Mouse (Mus musculus): ENCODE measurements around the gene Hsd17b3.
"Not testable (repeated sequence)": the region's sequence is repeated elsewhere in the genome, so short reads cannot be mapped to it uniquely, and the experiment has no call there.

Hsd17b3 gene

GRCm38 (mm10) chr13:64083331-64083730 is 5.7 kb downstream of the Hsd17b3 start:
- DNase-seq (ENCODE audit: extremely low read depth, low read depth, low spot score): no peak

DNA sequence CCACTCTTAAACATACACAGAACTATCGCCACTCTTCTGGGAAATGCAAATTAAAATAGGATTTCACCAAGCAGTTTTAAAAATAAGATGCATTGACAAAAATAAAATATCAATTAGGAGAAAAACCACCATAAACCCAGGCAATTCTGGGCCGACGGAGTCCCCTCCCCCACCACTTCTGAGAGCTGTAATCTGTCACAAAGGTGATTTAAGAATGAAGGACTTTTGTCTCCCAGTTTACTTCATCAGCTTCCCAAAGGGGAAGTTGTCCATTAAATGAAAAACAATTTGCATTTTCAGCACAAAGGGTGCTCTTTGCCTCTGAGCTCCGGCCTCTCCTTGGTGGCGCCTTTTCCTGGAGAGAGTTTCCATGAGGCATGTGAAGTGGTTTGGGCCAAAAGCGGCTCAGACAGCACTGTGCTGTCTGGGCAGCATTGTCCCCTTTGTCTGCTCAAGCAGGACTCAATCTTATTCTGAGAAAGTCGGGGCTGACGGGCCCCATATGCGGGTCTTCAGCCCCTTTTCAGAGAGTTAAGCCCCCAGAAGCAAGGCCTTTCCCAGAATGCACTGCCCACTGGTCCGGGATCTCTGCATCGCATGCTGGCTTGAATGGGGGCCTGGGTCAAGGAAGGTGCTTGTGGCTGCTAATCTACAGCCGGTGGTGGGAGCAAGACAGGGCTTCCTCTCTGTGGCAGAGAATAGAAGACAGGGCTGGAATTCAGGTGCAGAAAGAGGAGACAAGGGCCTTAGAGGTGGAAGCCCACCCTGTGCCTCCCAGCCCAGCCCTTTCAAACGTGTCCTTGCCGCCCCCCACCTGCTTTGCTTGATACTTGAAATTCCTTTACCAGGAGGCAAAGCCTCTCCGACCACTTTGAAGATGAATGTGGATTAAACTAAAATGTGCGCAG is 7.8 kb downstream of the Hsd17b3 start:
- no peak for DNase-seq (ENCODE audit: extremely low read depth, low read depth, low spot score)

DNA sequence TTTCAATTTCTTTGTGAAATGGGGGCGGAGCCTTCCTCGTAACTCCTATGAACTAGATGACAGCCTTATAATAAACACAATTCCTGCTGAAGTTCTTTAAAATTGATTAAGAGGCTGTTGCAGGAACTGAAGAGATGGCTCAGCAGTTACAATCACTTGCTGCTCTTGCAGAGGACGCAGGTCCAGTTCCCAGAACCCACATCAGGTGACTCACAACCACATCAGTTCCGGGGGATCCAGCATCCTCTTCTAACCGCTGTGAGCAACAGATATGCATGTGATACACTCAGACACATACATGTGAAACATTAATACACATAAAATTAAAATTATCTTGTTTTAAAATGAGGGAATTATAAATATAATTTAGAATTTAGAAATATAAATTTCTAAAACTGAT is 11.4 kb downstream of the Hsd17b3 start:
- DNase-seq (ENCODE audit: extremely low read depth, low read depth, low spot score): no peak

DNA sequence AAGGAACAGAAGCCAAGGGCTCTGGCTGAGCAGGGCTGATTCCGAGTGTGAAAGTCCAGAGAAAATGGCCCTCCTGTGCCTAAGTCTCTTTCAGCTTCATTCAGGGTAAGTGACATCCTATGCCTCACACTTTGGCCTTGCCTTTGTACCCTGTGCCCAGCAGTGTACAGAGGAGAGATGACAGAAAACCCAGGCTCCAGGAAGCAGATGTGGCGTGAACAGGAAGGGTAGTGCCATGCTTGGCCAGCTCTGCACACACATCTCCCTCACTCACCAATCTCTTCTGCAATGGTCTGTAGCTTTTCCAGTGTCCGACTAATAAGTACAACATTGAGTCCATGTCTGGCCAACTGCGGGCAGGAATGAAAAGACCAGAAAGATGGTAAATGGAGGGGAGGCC is 13.0 kb downstream of the Hsd17b3 start:
- no peak for DNase-seq (ENCODE audit: extremely low read depth, low read depth, low spot score)

DNA sequence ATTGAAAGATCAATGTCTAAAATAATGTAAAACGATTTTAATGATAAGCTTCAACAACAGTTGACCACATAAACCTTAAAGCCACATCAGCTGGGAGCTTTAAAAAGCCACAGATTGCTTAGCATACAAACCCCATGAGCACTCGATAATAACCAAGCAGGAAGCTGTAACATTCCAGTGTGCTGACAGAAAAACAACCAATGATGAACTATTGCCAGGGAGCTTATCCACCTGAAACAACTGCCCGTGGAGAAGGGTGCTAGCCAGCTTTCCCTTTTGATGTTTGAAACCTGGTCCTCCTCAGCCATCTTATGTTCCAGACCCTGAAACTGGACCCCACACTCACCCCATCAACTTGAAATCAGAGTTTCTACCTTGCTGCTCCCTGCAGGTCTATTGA is 22.4 kb downstream of the Hsd17b3 start:
- DNase-seq (ENCODE audit: extremely low read depth, low read depth, low spot score): no peak

DNA sequence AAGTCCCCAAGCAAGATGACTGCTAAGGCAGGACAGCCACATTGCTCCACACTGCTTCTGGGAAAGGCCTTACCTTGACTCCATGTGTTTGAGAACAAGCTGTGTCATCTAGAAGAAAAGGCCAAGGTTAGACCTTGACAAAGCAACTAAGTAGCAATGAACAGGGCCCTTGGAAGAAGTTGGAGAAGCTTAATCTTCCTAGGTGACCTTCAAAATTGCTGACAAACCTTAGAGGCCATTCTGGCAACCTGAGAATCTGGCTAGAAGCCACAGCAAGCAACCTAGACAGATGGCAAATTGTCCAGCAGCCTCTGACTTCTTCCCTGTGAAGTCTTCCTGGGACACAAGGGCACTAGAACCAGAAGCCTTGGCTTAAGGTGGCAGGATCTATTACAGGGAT is 24.8 kb downstream of the Hsd17b3 start:
- no peak for DNase-seq (ENCODE audit: extremely low read depth, low read depth, low spot score)

DNA sequence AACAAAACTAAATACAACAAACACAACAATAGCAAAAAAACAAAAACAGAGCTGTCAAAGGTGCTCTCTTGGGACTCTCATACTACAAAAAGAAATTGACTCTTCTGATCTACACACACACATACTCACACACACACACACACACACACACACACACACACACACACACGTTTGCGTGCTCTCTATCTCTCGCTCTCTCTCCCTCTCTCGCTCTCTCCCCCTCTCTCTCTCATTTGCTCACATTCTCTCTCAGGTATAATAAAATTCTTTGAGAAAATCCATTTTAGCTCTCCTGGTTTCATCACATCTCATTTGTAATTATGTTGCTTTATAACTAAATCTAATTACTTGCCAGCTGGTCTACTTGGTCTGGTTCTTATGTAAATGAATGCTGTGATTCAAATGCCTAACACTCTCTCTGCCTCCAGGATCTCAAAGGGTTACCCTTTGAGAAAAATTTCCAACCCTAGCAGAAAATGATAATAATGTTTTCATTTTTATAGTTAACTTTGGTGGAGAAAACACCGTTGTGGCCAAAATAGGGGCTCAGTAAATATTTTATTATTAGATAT is 28.0 kb downstream of the Hsd17b3 start:
- DNase-seq (ENCODE audit: extremely low read depth, low read depth, low spot score): no peak

DNA sequence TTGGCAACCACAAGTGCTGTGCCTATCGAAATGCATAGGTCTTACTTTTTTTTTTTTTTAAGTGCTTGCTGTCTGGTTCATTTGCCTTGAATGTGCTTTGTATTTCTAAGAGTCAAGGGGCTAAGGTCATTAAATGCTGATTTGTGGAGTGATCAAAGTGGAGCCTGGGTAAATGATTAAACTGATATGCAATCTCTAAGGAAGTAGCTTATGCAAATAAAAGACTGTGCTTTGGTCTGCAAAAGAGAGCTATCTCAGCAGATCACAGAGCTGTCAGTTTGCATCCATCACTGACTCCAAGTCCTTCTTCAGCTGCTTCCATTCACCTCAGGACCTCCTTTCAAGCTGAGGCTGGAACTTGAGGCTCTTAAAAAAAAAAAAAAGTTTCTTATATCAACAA is 35.1 kb downstream of the Hsd17b3 start:
- DNase-seq (ENCODE audit: extremely low read depth, low read depth, low spot score): no peak

GRCm38 (mm10) chr13:64052281-64052680 is 36.7 kb downstream of the Hsd17b3 start:
- not testable (repeated sequence) for DNase-seq (ENCODE audit: extremely low read depth, low read depth, low spot score)

- DNase-seq (ENCODE audit: extremely low read depth, low read depth, low spot score): no peak
These were observed 38.1 kb downstream of the Hsd17b3 start for GRCm38 (mm10) chr13:64050895-64051294.

- no peak for DNase-seq (ENCODE audit: extremely low read depth, low read depth, low spot score)
These were observed 39.5 kb downstream of the Hsd17b3 start for GRCm38 (mm10) chr13:64049535-64049934.

GRCm38 (mm10) chr13:64048467-64048866 is 40.6 kb downstream of the Hsd17b3 start:
- no peak for DNase-seq (ENCODE audit: extremely low read depth, low read depth, low spot score)

DNA sequence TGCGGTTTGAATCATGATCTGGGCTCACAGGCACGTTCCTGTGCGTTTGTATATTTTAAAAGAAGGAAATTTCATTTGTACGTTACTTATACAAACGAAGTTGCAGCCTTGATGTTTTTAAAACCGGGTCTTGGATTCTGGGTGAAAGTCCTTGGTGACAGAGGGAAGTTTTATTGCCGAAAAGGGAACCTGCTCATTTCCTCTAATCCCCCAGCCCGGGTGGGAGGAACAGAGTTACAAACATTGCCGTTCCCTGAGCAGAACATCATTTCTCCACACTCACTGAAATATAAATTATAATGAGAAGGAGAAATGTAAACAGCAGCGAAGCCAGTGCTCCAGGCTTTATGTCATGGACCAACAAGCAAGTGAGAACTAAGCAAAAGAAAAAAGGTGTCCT is 49.1 kb downstream of the Hsd17b3 start:
- no peak for DNase-seq (ENCODE audit: extremely low read depth, low read depth, low spot score)

DNA sequence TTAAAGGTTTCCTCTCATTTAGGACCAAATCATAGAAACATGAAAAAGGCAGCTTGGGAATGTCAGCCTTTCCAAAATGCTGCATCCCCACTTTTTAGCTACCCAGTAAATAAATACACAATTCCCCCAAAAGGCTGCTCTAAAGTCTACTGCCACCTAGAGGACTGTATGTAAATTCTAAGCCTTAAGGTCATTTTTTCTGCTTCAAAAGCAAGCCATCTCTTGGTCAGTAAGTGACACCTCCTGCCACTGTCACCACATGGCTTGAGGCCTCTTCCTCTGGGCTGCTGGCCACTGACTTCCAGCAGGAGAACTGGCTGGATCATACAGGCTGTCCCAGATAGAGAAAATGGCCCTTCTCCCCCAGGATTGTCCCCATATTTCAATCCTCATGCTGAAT is 50.9 kb downstream of the Hsd17b3 start:
- DNase-seq (ENCODE audit: extremely low read depth, low read depth, low spot score): no peak

DNA sequence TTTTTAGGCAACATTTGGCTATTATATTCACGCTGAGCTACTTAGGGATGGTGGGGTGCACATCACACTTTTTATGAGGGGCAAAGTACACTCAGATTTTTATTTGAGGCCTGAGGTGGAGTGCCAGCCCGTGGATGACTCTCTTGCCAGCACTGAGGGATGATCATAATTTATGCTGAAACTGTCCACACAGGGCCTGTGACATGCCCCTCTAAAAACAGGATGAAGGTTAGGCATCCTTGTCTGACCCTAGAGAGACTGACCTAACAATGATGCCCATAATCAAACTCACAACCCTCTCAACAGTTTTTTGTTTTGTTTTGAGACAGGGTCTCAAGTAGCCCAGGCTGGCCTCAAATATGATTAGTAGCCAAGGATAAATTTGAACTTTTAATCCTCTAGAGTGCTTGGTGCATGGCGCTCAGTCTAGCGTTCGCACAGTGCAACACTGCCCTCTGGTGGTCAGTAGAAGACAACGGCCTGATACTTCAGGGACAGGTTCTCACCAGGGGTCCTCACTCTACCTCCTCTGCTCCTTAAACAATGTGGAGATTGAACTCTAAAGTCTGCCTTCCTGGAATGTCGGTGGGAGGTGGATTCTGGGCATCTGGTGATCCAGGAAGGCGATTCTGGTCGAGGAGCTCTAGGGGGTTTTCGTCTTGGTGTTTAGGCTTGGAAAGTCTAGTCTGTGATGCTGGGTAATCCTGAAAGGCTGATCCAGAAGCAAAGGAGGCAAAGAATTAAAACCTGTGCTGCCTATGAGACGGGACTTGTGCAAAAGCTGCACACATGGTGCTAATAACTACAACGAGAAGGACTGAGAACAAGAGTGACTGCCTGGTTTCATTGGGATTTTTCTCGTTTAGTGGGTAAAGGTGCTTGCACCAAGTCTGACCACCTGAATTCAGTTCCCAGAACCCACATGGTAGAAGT is 52.7 kb downstream of the Hsd17b3 start:
- DNase-seq (ENCODE audit: extremely low read depth, low read depth, low spot score): no peak

DNA sequence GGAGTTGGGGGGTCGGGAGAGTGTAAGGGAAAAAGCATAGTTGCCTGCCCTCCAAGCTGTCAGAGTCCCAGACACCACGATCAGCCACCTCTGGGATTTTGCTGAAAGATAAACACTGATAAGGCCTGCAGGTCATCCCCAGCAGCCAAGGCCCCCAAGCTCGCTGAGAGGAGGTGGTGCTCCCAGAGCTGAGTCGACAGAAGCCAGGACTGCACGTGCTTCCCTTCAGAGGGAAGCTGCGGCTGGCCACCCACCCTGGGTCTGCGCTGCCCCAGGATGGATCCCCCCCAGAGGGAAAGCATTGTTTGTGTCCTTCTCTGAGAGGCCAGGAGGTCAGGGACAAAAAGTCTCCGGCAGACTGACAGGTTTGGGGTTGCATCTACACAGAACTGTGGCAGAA is 54.0 kb downstream of the Hsd17b3 start:
- DNase-seq (ENCODE audit: extremely low read depth, low read depth, low spot score): no peak

DNA sequence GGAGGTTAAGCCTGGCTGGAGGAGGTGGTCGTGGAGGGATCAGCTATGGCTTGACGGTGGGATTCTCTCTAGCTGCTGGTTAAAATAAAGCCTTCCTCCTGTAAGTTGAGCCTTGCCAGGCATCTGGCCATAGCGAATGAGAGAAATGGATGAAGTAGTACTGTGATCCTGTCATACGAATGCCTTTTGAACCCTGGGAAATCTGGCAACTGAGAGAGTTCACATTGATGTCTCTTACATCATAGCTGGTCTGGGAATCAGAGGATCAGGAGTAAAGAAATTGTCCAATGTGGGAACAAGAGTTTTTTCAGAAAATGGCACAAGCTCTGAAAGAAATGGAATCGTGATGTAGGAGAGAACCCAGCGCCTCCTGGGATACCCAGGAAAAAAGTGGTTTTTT is 55.1 kb downstream of the Hsd17b3 start:
- no peak for DNase-seq (ENCODE audit: extremely low read depth, low read depth, low spot score)

DNA sequence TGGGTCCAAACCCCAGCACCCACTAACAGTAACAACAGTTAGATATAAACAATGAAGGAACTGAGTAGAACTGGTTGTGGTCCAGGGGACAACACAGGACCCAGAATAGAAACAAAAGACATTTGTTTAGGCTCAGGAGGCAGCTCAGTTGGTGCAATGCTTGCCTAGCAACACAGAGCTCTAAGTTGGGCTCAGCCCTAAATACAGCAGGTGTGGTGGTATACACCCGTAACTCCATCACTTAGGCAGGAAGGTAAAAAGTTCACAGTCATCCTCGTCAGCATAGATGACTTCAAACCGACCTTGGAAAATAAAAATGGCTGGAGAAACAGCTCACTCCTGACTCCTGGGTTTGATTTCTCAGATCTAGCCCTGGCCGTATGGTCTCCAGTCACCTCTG is 55.8 kb downstream of the Hsd17b3 start:
- DNase-seq (ENCODE audit: extremely low read depth, low read depth, low spot score): no peak

DNA sequence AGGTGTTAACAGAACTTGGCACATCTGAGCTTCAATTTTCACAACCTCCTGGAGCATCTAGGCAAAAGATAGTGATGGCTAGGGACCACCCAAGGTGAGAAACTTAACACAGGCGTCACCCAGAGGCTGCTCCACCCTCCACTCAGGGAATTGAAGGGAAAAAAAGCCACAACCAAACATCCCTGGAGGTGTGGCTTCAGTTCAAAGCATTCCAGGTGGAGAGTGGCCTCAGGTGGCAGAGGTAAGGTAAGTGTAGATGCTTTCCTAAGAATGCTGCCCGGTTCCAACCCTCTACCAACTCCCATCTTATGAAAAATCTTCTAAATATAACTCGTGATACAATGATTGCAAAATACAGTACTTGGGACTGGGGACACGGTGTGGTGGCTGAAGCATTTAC is 57.8 kb downstream of the Hsd17b3 start:
- DNase-seq (ENCODE audit: extremely low read depth, low read depth, low spot score): no peak

DNA sequence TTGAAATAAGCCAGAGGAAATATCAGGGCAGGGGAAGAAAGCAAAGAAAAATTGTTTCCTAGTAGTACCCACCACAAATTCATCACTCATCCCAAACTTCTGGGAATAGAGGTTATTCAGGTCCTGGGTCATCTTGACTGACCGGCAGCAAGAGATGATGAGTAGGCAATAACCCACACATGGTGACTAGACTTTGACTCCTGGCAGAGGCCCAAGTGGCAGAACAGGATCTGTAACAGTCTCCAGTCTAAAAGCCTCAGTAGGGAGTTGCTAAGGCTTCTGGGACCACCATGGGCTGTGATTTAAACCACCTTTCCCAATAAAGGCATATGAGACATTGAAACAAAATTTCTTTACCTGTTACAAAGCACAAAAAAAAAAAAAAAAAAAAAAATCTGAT is 58.2 kb downstream of the Hsd17b3 start:
- DNase-seq (ENCODE audit: extremely low read depth, low read depth, low spot score): no peak

DNA sequence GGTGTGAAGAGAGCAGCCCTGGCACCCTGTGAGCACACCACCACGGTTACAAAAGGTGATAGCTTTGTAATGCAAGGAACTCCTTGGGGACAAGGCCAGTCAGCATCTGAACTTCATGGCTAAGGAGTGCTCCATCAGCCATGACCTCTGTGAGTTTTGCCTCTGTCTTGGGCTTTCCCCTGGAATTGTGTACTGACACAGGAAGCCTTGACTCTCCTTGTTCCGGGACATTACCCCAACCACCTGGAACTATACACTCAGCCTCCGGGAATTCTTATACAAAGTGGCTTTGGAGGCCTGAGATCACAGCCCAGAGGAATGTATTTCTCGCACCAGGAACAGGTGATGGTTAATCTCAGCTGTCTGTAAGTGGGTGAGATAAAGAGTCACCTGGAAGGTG is 64.2 kb downstream of the Hsd17b3 start:
- DNase-seq (ENCODE audit: extremely low read depth, low read depth, low spot score): no peak

Data from fat pad, adult 2 months (tissue).